Mouse (Mus musculus) cerebellum, postnatal 10 days (tissue): Measurements from ENCODE around the gene Pacsin3.
A peak's percentile ranks its signal among the peaks of the same experiment; 100 is the strongest.

ENCODE experiments used
- DNase-seq, 2 experiments: peaks; one replicate each; pipeline ENCODE4 v3.0.0; 2021; ENCODE audit warnings: mixed read lengths in 2 of 2

The Pacsin3 gene

DNA sequence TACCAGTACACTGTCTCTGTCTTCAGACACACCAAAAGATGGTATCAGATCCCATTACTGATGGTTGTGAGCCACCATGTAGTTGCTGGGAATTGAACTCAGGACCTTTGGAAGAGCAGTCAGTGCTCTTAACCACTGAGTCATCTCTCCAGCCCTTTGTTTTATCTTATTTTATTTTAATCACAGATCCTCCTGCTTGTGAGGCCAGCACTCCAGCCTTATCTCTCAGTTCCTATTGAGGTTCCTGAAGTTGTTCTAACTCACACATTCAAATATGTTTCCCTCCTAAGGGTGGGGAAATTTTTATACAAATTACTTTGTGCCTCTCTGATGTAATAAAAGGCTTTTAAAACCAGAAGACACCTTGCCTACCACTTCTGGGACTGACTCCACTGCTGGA lies 50.8 kb downstream of the Pacsin3 start:
- no peak for DNase-seq

GRCm38 (mm10) chr2:91308680-91309079 lies 52.9 kb downstream of the Pacsin3 start:
- no peak for DNase-seq

- DNase-seq, result no peak
Observed at GRCm38 (mm10) chr2:91309546-91309945, 53.8 kb downstream of the Pacsin3 start.

DNA sequence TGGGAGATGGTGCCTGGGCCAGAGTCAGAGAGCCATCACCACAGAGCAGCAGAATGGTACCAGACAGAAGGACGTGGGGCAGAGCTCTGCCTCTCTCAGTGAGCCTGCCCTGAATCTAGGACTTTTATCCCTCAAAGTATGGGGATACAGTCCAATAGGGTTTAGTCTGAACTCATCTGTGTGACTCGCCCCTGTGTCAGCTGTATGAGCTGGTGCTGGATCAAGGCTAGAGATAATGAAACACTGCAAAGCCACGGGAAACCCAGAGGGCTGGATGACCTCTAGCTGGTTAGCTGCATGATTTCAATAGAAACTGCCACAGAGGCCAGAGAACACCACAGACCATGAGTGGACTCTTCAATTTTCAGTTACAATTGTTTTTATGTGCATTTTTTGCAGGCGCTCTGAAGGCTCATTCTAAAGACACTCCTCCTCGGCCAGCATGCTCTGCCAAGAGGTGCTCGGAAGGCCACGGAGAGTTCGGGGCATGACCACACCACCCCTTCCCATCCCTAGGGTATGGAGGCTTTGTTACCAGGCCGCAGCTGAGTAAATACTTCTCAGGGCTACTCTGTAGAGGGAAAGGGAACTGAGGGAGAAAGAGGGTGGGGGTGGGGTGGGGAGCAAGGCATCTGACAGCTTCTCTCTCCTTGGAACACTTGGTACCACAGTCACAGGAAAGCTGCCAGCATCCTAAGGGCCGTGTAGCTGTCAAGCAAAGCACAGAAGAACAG lies 57.0 kb downstream of the Pacsin3 start:
- DNase-seq, result peak; percentile 28 to 49

DNA sequence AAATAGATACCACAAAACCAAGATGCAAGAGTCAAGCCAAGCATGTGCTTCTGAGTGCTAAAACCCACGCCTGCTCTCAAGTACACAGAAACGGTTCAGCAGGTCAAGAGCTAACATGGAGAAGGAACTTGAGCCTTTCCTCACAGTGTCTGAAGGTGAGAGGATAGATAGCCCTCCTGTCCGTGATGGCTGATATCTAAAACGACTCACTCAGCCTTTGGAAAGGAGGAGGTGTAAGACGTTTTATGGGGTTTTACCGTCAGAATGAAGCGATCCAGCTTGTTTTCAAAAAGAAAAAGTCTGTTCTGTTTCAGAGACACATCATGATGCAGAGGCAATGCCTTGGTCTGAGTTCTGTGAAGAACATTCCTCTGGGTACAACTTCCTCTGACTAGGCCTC lies 58.4 kb downstream of the Pacsin3 start:
- DNase-seq, result no peak
